8 mouse cellular contexts compared by ENCODE assay signal in the genomic region with DNA sequence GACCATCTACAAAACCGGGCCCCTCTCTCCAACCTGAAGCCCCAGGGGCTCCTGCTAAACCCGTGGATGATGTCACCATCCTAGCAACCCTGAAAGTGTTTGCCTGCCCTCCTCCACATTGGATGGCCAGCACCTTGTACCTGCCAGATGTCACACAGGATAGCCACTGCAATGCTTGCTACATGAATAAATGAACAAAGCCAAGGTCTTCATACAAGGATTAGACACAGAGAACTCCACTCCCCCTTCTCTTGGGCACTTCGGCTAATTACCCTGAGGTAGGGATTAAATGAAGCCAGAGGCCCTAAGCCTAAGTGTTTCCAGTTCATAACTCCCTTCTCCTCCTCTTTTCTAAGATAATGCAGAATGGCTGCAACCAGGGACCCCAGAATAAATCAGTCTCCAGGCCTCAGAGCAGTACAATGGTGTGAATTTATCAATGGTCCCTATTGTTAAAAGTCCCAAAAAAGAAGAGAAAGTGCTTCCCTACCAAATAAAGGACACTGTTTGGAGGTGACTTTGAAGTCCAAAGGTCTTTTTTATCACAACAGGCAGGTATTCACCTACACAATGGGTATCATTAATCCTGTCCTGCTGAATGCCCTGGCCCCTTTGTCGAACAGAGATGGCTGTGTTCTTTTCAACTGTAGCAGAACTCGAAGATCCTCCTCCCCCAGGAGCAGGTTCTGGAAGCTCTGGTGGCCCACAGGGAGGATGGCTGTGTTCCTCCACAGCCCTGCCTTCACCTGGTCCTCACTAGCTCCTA. TPM values are rescaled to one million over a fixed set of nuclear protein-coding genes. Genes with fewer than 3 reads are reported as not detected.
DNase-seq lines count a peak whose midpoint lies in the region; ATAC-seq and TF ChIP-seq lines count a peak whose summit lies in the region.

No protein-coding gene starts in this region.

- 0 out of 2 replicates have a peak, but pooled peaks cover 11% of the 10 kb centered on the region for H3K36me3 ChIP-seq in kidney, postnatal 0 days (ENCODE audit: insufficient read depth, low read length)
- H3K36me3 ChIP-seq in embryonic facial prominence, embryonic 10.5 days (replicated peaks), result peaks cover 39% of the 10 kb centered on the region
- H3K36me3 ChIP-seq in intestine, embryonic 15.5 days, result peaks cover 4% of the 10 kb centered on the region
- H3K36me3 ChIP-seq in neural tube, embryonic 14.5 days (ENCODE audit: control insufficient read depth, insufficient read depth, low read length), result no peaks in the 10 kb centered on the region

- peak overlapping the region; percentile 88 for H3K9ac ChIP-seq in kidney, postnatal 0 days (ENCODE audit: low read depth, low read length)
- H3K9ac ChIP-seq in intestine, embryonic 15.5 days, result peak overlapping the region; percentile 90
- no peak overlapping the region for H3K9ac ChIP-seq in neural tube, embryonic 14.5 days (replicated peaks; ENCODE audit: low read depth, low read length)

- H3K4me1 ChIP-seq in kidney, postnatal 0 days (replicated peaks; ENCODE audit: insufficient read depth, low read length), result peaks cover 25% of the 10 kb centered on the region
- H3K4me1 ChIP-seq in embryonic facial prominence, embryonic 10.5 days, result peaks cover 38% of the 10 kb centered on the region
- peaks cover 24% of the 10 kb centered on the region for H3K4me1 ChIP-seq in intestine, embryonic 15.5 days (replicated peaks)
- H3K4me1 ChIP-seq in neural tube, embryonic 14.5 days (ENCODE audit: control insufficient read depth, insufficient read depth, low read length), result 0 out of 2 replicates have a peak, but pooled peaks cover 3% of the 10 kb centered on the region

- 0 out of 2 replicates have a peak overlapping the region, but pooled peaks have one; percentile 94 for H3K27ac ChIP-seq in kidney, postnatal 0 days
- H3K27ac ChIP-seq in embryonic facial prominence, embryonic 10.5 days (replicated peaks), result peak overlapping the region; percentile 97
- 0 out of 2 replicates have a peak overlapping the region, but pooled peaks have one; percentile 96 for H3K27ac ChIP-seq in intestine, embryonic 15.5 days
- no peak overlapping the region for H3K27ac ChIP-seq in neural tube, embryonic 14.5 days (ENCODE audit: low read depth, low read length)

- peak overlapping the region; percentile 65 for H3K4me2 ChIP-seq in kidney, postnatal 0 days (ENCODE audit: low read length)
- H3K4me2 ChIP-seq in intestine, embryonic 15.5 days (replicated peaks), result peak overlapping the region; percentile 73
- H3K4me2 ChIP-seq in neural tube, embryonic 14.5 days (ENCODE audit: low read depth, low read length), result peak overlapping the region; percentile 97

- no peak for ATAC-seq in kidney, postnatal 0 days (replicated peaks; ENCODE audit: low FRiP score, low read depth)
- no peak for ATAC-seq in intestine, embryonic 15.5 days
- no peak for ATAC-seq in neural tube, embryonic 14.5 days (ENCODE audit: low read depth)

- no peaks in the 10 kb centered on the region for H3K9me3 ChIP-seq in kidney, postnatal 0 days (replicated peaks; ENCODE audit: low read length)
- H3K9me3 ChIP-seq in embryonic facial prominence, embryonic 10.5 days, result no peaks in the 10 kb centered on the region
- no peaks in the 10 kb centered on the region for H3K9me3 ChIP-seq in intestine, embryonic 15.5 days
- H3K9me3 ChIP-seq in neural tube, embryonic 14.5 days (ENCODE audit: control insufficient read depth, low read length), result no peaks in the 10 kb centered on the region

- DNase-seq in kidney, postnatal 0 days (ENCODE audit: low spot score), result no peak
- DNase-seq in kidney, adult 18-20 months, result no peak
- no peak for DNase-seq in embryonic facial prominence, embryonic 10.5 days (ENCODE audit: low spot score)
- no peak for DNase-seq in layer of hippocampus, postnatal 25 days (ENCODE audit: extremely low spot score in 1 of 2, low spot score in 1 of 2)
- DNase-seq in left cerebral cortex, adult 11 months (ENCODE audit: low spot score), result no peak
- DNase-seq in cerebellum, adult 11 months, result no peak

- TF ChIP-seq CTCF in kidney, postnatal 0 days (IDR thresholded peaks at IDR 0.05; ENCODE audit: low read depth), result no peak

- H3K27me3 ChIP-seq in kidney, postnatal 0 days (ENCODE audit: insufficient read depth, low read length), result no peaks in the 10 kb centered on the region
- H3K27me3 ChIP-seq in embryonic facial prominence, embryonic 10.5 days (replicated peaks; ENCODE audit: low read depth, poor library complexity, severe bottlenecking), result peaks cover 12% of the 10 kb centered on the region; the same call in 1 of the 2 replicates
- no peaks in the 10 kb centered on the region for H3K27me3 ChIP-seq in intestine, embryonic 15.5 days (replicated peaks)
- H3K27me3 ChIP-seq in neural tube, embryonic 14.5 days (ENCODE audit: control insufficient read depth, insufficient read depth, low read length), result no peaks in the 10 kb centered on the region

- WGBS in kidney, postnatal 0 days, result 25% methylated on average over 5 of the region's 5 CpGs
- 24% methylated on average over 5 of the region's 5 CpGs for WGBS in embryonic facial prominence, embryonic 10.5 days
- 33% methylated on average over 5 of the region's 5 CpGs for WGBS in intestine, embryonic 15.5 days
- WGBS in neural tube, embryonic 14.5 days, result 25% methylated on average over 5 of the region's 5 CpGs

- H3K4me3 ChIP-seq in kidney, postnatal 0 days (replicated peaks; ENCODE audit: low read depth, low read length), result peak overlapping the region; percentile 73
- H3K4me3 ChIP-seq in embryonic facial prominence, embryonic 10.5 days, result peak overlapping the region; percentile 90
- H3K4me3 ChIP-seq in intestine, embryonic 15.5 days (replicated peaks), result peak overlapping the region; percentile 80
- peak overlapping the region; percentile 53 for H3K4me3 ChIP-seq in neural tube, embryonic 14.5 days (ENCODE audit: low read depth, low read length)

RNA-seq across cellular contexts. Expression of gene Rcn1, which starts 1.5 kb away (rescaled TPM):
- 157 and 169 TPM in 2 replicates for polyA plus RNA-seq in kidney, postnatal 0 days (2015; fragmentation: Nextera tagmentation; extraction: Ambion mirVana)
- polyA plus RNA-seq in embryonic facial prominence, embryonic 10.5 days (2016; fragmentation: Nextera tagmentation; extraction: Ambion mirVana), result 114 and 116 TPM in 2 replicates
- polyA plus RNA-seq in intestine, embryonic 15.5 days (2015; fragmentation: Nextera tagmentation; extraction: Ambion mirVana), result 125 and 137 TPM in 2 replicates
- polyA plus RNA-seq in neural tube, embryonic 14.5 days (2014; fragmentation: Nextera tagmentation; extraction: Ambion mirVana), result 18.9 and 69.8 TPM in 2 replicates
- 10 to 100 TPM; 14.7 to 15.6 TPM for total RNA-seq in layer of hippocampus, postnatal 25 days (2021)
